Mouse (Mus musculus) cerebellum, adult 9-10 months (tissue): ENCODE measurements at regions not wholly inside any gene's neighbourhood (a gene's known extent, or its start where the extent isn't known, plus 50 kb on each side); places are given as distances from the start of the nearest gene placed in this dataset.

Experiments
- DNase-seq: peaks from one replicate; pipeline ENCODE4 v3.0.0; 2022

GRCm38 (mm10) chr4:110125067-110125784 lies 147.4 kb downstream of the Dmrta2 start:
- DNase-seq: no peak

- DNase-seq: no peak
Observed at GRCm38 (mm10) chr4:110127941-110128520, 150.2 kb downstream of the Dmrta2 start.

GRCm38 (mm10) chr4:110128918-110129317 lies 151.1 kb downstream of the Dmrta2 start:
- peak; percentile 64 for DNase-seq

DNA sequence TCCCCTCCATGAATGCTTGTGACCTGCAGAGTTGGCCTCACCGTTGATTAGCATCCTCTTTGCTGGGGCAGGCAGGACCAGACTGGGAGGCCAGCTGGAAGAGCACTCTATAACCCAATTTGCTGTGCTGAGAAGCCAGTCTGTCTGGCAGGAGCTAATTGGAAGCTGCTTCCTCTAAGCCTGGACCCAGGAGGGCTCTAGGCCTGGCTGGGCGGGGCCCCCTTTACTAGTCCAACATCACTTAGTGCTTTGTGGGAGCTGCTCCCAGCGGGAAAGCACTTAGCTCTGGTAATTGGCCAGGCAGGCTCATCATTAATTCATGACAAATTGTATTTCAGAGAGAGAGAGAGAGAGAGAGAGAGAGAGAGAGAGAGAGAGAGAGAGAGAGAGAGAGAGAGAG lies 151.7 kb downstream of the Dmrta2 start:
- no peak for DNase-seq

DNA sequence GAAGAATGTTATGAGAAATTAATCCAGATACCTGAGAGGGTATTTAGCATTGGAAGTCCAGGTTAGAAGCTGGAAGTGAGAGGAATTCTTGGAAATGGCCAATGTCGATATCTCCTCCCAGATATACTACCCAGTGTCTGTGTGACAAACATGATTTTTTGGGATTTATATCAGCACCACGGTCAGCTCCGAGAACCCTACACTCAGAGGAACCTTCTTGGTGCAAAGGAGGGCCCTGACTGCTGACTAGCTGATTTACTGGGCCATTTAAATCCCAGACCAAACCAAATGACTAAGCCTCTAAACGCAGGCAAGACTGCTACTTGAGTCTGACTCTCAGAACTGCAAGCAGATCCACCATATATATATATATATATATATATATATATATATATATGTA lies 154.2 kb downstream of the Dmrta2 start:
- DNase-seq: no peak

DNA sequence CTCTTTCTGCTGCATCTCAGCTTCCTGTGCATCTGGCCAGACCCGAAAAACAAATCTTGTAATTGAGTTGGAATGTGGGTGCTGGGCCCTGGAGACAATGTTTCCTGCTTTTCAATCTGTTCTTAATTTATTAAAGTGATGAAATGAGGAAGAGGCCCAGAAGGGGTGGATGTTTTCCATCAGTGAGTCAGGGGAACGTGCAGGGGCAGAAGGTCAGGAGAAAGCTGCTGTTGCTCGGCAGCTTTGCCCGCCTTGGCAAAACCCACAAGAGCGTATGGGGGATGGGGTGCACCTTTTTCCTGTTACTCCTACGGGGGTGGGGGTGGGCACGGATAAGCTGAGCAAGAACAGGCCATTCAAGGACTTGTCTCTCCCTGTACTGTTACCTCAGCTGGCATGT lies 156.2 kb downstream of the Dmrta2 start:
- no peak for DNase-seq

DNA sequence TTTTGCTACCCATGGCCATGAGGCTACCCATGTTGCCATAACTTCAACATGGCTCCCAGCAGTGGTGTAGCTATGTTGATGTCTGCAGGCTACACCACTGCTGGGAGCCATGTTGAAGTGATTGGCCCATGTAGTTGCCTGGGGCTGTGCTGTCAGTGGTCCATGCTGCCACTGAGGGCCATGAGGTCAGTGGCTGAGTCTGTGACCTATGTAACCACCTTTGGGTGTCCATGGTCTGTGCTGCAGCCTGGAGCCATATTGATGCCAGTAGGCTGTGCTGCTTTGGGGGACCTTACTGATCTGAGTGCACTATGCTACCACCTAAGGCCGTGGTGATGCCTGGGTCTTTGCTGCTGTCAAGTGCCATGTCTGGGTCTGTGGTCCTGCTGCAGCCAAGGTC lies 167.4 kb downstream of the Dmrta2 start:
- no peak for DNase-seq

DNA sequence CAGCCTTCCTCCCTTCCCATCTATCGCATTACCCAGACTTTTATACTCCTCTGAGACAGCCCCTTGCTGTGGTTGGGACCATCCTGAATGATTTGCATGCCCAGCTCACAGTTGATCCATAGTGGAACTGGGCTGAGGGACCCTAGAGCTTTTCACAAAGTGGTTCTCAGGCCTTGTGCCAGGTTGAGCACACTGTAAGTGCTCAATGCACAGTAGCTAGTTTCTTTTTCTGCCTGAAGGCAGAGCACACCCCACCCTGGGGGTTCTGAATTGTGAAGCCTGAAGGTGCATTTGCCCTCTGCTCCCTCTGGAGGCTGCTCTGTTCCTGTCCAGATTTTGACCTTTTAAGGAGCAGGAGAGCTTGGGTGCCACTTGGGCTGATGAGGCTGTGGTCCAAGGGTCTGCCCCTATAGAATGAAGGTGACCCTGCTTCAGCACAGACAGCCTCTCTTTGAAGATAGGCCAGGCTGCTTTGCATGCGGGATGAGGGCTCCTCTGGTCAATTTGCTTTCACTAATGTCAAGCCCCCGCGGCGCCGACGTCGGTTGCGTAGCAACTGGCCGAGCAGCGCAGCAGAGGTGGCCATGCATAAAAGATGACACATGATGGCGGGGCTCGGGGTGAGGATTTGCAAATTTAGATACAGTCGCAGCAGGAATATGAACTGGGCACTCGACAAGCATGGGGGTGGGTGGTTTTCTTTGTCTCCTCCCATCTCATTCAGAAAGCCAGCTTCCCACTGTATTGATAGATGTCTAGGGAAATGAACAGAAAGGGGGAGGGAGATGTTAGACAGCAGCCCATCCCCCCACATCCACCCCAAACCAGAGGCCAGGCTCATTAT lies 174.5 kb downstream of the Dmrta2 start:
- DNase-seq: peak; percentile 4
